Mouse (Mus musculus): ENCODE measurements around the gene Hspe1.

DNA sequence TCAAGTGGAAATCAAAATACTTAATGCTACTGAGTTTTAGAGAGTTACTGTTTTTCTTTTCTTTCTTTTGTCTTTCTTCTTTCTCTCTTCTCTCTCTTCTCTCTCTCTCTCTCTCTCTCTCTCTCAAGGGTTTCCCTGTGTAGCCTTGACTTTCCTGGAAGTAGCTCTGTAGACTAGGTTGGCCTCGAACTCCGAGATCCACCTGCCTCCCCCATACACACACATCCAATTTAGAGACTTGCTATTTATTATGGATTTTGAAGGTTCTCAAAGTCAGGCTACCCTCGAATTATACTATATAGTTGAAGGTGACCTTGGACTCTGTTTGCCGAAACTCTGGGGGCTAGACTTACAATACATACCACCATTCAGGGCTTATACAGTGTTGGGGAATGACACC, 44.4 kb downstream of the Hspe1 start:
- TF ChIP-seq CTCF (IDR thresholded peaks at IDR 0.05; ENCODE audit: control insufficient read depth, insufficient read depth, insufficient read length) (no peak), CEBPB (IDR thresholded peaks at IDR 0.05; ENCODE audit: low read depth) (no peak)

Data from C2C12 (cell line).